Mouse (Mus musculus) urinary bladder, postnatal 4 days (tissue): ENCODE data around the gene Spata18.

Source experiments
- DNase-seq, 2 experiments: peaks; one replicate each; pipeline ENCODE4 v3.0.0; 2021 to 2022; ENCODE audit warnings: low spot score in 2 of 2

Spata18 gene

DNA sequence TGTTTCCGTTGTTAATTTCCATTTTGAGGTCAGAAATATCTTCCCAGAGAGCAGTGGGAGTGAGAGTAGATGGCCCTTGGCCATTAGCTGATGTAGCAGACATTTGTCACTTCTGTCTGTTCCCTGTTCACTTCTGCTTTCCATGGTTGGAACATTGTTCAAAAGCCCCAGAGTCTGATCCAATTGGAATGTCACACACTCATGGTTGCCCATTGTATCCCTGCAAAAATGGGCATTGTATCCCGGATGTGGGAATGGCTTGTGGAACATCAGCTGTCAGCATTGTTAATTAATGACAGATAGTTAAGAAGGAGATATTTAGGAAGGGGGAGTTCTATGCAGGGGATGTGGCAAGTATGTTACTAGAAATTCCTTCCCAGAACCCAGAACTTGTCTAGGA is 65.8 kb downstream of the Spata18 start:
- DNase-seq = no peak

- no peak for DNase-seq
These were observed 70.6 kb downstream of the Spata18 start for GRCm38 (mm10) chr5:73721682-73722282.

DNA sequence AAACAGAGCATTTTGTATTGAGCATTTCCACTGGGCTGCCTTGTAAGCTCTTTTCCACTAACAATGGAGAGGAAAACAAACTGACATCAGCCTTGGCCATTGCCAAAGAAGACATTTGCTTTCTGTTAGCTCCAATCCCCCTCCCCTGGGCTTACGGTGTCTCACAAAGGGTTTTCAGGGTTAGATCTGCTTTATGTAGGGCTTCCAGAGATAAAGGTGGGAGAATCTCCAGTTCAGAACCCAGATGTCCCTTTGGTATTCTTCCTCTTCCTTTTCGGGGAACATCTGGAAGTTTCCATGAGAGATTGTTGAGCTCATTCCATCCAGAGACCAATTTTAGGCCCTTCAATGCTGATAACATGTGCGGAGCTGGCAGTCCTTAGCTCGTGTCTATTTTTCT is 74.8 kb downstream of the Spata18 start:
- DNase-seq = no peak

DNA sequence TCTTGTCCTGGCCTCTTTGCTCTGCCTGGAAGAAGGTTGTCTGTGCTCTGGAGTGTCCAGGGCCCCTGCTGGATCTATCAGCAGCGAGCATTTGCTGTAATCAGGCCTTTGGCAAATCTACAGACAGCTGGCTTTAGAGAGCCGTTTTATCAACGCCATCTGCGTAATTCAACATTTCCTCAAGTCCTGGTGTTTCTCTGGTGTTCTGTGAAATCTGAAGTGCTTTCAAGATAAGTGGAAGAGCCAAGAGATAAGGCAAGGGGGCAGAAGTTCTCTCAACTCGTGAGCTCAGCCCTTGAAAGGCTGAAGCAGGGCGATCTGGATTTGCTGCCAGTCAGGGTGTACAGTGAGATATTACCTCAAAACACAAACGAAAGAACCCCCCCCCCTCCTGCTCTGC is 77.5 kb downstream of the Spata18 start:
- no peak for DNase-seq
